Mouse (Mus musculus) lung, embryonic 16.5 days (tissue): Measurements from ENCODE around the gene Msh5. TPM values are rescaled to one million over a fixed set of nuclear protein-coding genes. Genes with fewer than 3 reads are reported as not detected.

Source experiments
- polyA plus RNA-seq: library from polyadenylated mRNA; unstranded; fragments of >200 nt; fragmentation: Nextera tagmentation; extraction: Ambion mirVana; gene quantifications from 2 replicates; pipeline ENCODE4 v1.2.1, GENCODE M21; 2015

The Msh5 gene
- polyA plus RNA-seq, 1 experiment from 2014 or later: 4.7 TPM

Other genes starting within 250 kb of the Msh5 start
- gene Cyp21a1, start 242.2 kb downstream of the Msh5 start, polyA plus RNA-seq: not detected in 2 replicates
- gene Stk19, start 209.8 kb downstream of the Msh5 start, polyA plus RNA-seq: 30.7 and 31.2 TPM in 2 replicates
- 61.4 and 65.0 TPM in 2 replicates for gene Dxo, start 209.7 kb downstream of the Msh5 start, polyA plus RNA-seq
- 47.8 and 49.9 TPM in 2 replicates for gene Skiv2l, start 196.5 kb downstream of the Msh5 start, polyA plus RNA-seq
- gene Nelfe, start 196.4 kb downstream of the Msh5 start, polyA plus RNA-seq: 94.4 and 96.0 TPM in 2 replicates
- gene Cfb, start 184.2 kb downstream of the Msh5 start, polyA plus RNA-seq: 1.8 and 7.3 TPM in 2 replicates
- 2.3 and 2.5 TPM in 2 replicates for gene Zbtb12, start 167.3 kb downstream of the Msh5 start, polyA plus RNA-seq
- gene Gm20547, start 164.7 kb downstream of the Msh5 start, polyA plus RNA-seq: not detected in 2 replicates
- gene C2, start 148.5 kb downstream of the Msh5 start, polyA plus RNA-seq: 3.2 and 4.8 TPM in 2 replicates
- 58.2 and 62.2 TPM in 2 replicates for gene Ehmt2, start 148.3 kb downstream of the Msh5 start, polyA plus RNA-seq
- gene Slc44a4, start 132.3 kb downstream of the Msh5 start, polyA plus RNA-seq: 1.5 and 1.9 TPM in 2 replicates
- gene Neu1, start 115.5 kb downstream of the Msh5 start, polyA plus RNA-seq: 19.0 and 20.4 TPM in 2 replicates
- gene Hspa1b, start 87.5 kb downstream of the Msh5 start, polyA plus RNA-seq: 0.10 and 0.19 TPM in 2 replicates
- gene Gm20481, start 76.8 kb downstream of the Msh5 start, polyA plus RNA-seq: 1.2 TPM in 1 of 2 replicates, not detected in the other
- gene Hspa1a, start 74.6 kb downstream of the Msh5 start, polyA plus RNA-seq: 4.4 and 4.8 TPM in 2 replicates
- 0.55 and 0.65 TPM in 2 replicates for gene Hspa1l, start 74.0 kb downstream of the Msh5 start, polyA plus RNA-seq
- gene Lsm2, start 64.9 kb downstream of the Msh5 start, polyA plus RNA-seq: 178 and 189 TPM in 2 replicates
- gene Vars, start 45.8 kb downstream of the Msh5 start, polyA plus RNA-seq: 88.0 and 96.2 TPM in 2 replicates
- 0.14 and 0.25 TPM in 2 replicates for gene Vwa7, start 30.2 kb downstream of the Msh5 start, polyA plus RNA-seq
- gene Sapcd1, start 18.7 kb downstream of the Msh5 start, polyA plus RNA-seq: 4.3 and 4.6 TPM in 2 replicates
- gene Clic1, start 3.2 kb upstream of the Msh5 start, polyA plus RNA-seq: 298 and 322 TPM in 2 replicates
- 305 and 309 TPM in 2 replicates for gene Ddah2, start 12.3 kb upstream of the Msh5 start, polyA plus RNA-seq
- gene Ly6g6c, start 18.6 kb upstream of the Msh5 start, polyA plus RNA-seq: 0.53 and 0.97 TPM in 2 replicates
- 1.1 and 1.2 TPM in 2 replicates for gene Mpig6b, start 19.4 kb upstream of the Msh5 start, polyA plus RNA-seq
- gene Ly6g6e, start 30.2 kb upstream of the Msh5 start, polyA plus RNA-seq: 1.8 and 2.3 TPM in 2 replicates
- gene Ly6g6d, start 31.3 kb upstream of the Msh5 start, polyA plus RNA-seq: 7.0 and 9.0 TPM in 2 replicates
- gene Ly6g6f, start 38.9 kb upstream of the Msh5 start, polyA plus RNA-seq: 0.31 and 0.79 TPM in 2 replicates
- gene Abhd16a, start 42.5 kb upstream of the Msh5 start, polyA plus RNA-seq: 98.3 and 100 TPM in 2 replicates
- not detected in 2 replicates for gene Ly6g5c, start 61.5 kb upstream of the Msh5 start, polyA plus RNA-seq
- 0.60 and 1.1 TPM in 2 replicates for gene Ly6g5b, start 68.7 kb upstream of the Msh5 start, polyA plus RNA-seq
- 18.3 and 19.7 TPM in 2 replicates for gene Gpank1, start 74.7 kb upstream of the Msh5 start, polyA plus RNA-seq
- 242 and 248 TPM in 2 replicates for gene Csnk2b, start 75.3 kb upstream of the Msh5 start, polyA plus RNA-seq
- 9.7 and 10.4 TPM in 2 replicates for gene D17H6S53E, start 79.6 kb upstream of the Msh5 start, polyA plus RNA-seq
- 1.4 and 13.6 TPM in 2 replicates for gene Apom, start 85.3 kb upstream of the Msh5 start, polyA plus RNA-seq
- 46.3 and 54.9 TPM in 2 replicates for gene Bag6, start 88.4 kb upstream of the Msh5 start, polyA plus RNA-seq
- 151 and 167 TPM in 2 replicates for gene Prrc2a, start 118.2 kb upstream of the Msh5 start, polyA plus RNA-seq
- gene Aif1, start 129.3 kb upstream of the Msh5 start, polyA plus RNA-seq: 7.3 and 8.0 TPM in 2 replicates
- 11.3 and 12.4 TPM in 2 replicates for gene Lst1, start 141.7 kb upstream of the Msh5 start, polyA plus RNA-seq
- gene Ltb, start 147.7 kb upstream of the Msh5 start, polyA plus RNA-seq: 1.0 and 1.5 TPM in 2 replicates
- 0.09 and 0.24 TPM in 2 replicates for gene Tnf, start 155.3 kb upstream of the Msh5 start, polyA plus RNA-seq
- 0.30 TPM in 1 of 2 replicates, not detected in the other for gene Lta, start 158.6 kb upstream of the Msh5 start, polyA plus RNA-seq
- gene Gm16181, start 174.1 kb upstream of the Msh5 start, polyA plus RNA-seq: 1.2 TPM in 1 of 2 replicates, not detected in the other
- 4.9 and 5.9 TPM in 2 replicates for gene Atp6v1g2, start 186.9 kb upstream of the Msh5 start, polyA plus RNA-seq
- gene Nfkbil1, start 189.0 kb upstream of the Msh5 start, polyA plus RNA-seq: 10.0 and 11.0 TPM in 2 replicates
- 437 and 448 TPM in 2 replicates for gene Ddx39b, start 195.0 kb upstream of the Msh5 start, polyA plus RNA-seq
- 141 and 161 TPM in 2 replicates for gene H2-D1, start 216.0 kb upstream of the Msh5 start, polyA plus RNA-seq